Mouse (Mus musculus): ENCODE results near the gene Sbno1. TPM values are rescaled to one million over a fixed set of nuclear protein-coding genes. Genes with fewer than 3 reads are reported as not detected.

Sbno1 gene
- total and polyA plus RNA-seq, 2 experiments from 2014 or later = 35.9 to 71.0 TPM

DNA sequence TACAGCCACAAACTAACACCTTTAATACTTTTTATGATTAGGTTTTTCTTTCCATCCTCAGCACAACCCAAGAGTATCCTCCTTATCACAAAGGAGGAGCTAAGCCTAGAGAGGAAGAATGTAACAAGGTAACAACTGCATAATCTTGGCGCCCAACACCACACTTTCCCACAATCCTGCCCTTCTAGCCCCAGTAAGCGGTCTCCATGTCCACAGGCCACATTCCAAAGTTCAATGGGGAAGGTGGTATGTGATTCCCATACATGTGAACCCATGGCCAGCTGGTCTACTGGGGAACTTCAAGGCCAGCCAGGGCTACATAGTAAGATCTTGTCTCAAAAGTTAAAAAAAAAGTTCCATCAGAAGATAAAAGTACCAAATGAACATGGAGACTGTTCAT is 4.0 kb downstream of the Sbno1 start:
- Histone ChIP-seq H3K4me1 (ENCODE audit: insufficient read depth, low read length) (no peaks in the 10 kb centered on the region), H3K9ac (replicated peaks; ENCODE audit: low read length) (no peak overlapping the region), H3K4me3 (ENCODE audit: low read length) (no peak overlapping the region), H3K4me2 (ENCODE audit: low read depth, low read length) (no peak overlapping the region), H3K9me3 (ENCODE audit: low read length) (no peaks in the 10 kb centered on the region), H3K27me3 (ENCODE audit: insufficient read depth, low read length) (no peaks in the 10 kb centered on the region), H3K27ac (no peak overlapping the region), H3K36me3 (ENCODE audit: insufficient read depth, low read length) (no peaks in the 10 kb centered on the region)
- ATAC-seq (no peak), DNase-seq (ENCODE audit: low spot score) (no peak)
- 92% methylated on average over 2 of the region's 2 CpGs for WGBS
- TF ChIP-seq CTCF (IDR thresholded peaks at IDR 0.05; ENCODE audit: low read depth) = no peak

DNA sequence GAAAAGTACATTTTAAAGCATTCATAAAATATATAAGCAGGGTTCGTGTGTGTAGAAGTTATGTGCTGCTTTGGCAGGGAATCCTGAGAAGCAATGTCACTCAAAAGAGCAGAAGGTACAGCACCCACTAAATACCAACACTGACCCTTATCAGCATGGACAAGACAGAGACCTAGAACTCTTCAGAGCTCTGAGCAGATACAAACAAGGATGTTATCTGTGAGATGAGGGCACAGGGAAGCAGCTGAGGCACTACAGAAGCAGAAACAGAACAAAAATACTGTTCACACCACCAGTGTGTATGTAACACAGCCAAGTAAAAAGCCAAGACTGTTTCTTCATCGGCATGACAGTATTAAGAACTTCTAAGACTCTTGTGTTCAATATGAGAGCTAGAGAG is 6.9 kb downstream of the Sbno1 start:
- no peak for TF ChIP-seq CTCF (IDR thresholded peaks at IDR 0.05; ENCODE audit: low read depth)
- Histone ChIP-seq H3K4me3 (ENCODE audit: low read length) (no peak overlapping the region), H3K4me2 (ENCODE audit: low read depth, low read length) (no peak overlapping the region), H3K27me3 (ENCODE audit: insufficient read depth, low read length) (no peaks in the 10 kb centered on the region), H3K36me3 (ENCODE audit: insufficient read depth, low read length) (no peaks in the 10 kb centered on the region), H3K9ac (replicated peaks; ENCODE audit: low read length) (no peak overlapping the region), H3K4me1 (ENCODE audit: insufficient read depth, low read length) (no peaks in the 10 kb centered on the region), H3K27ac (no peak overlapping the region), H3K9me3 (ENCODE audit: low read length) (no peaks in the 10 kb centered on the region)
- 88% methylated on average over 2 of the region's 2 CpGs for WGBS
- DNase-seq (ENCODE audit: low spot score) (no peak), ATAC-seq (no peak)

- Histone ChIP-seq H3K27ac (no peak overlapping the region), H3K9me3 (ENCODE audit: low read length) (no peaks in the 10 kb centered on the region), H3K4me1 (ENCODE audit: insufficient read depth, low read length) (no peaks in the 10 kb centered on the region), H3K36me3 (ENCODE audit: insufficient read depth, low read length) (peaks cover 35% of the 10 kb centered on the region), H3K4me2 (ENCODE audit: low read depth, low read length) (no peak overlapping the region), H3K27me3 (ENCODE audit: insufficient read depth, low read length) (no peaks in the 10 kb centered on the region), H3K9ac (replicated peaks; ENCODE audit: low read length) (no peak overlapping the region), H3K4me3 (ENCODE audit: low read length) (no peak overlapping the region)
- no peak for ATAC-seq
- WGBS = 92% methylated on average over 5 of the region's 5 CpGs
- no peak for DNase-seq (ENCODE audit: low spot score)
- TF ChIP-seq CTCF (IDR thresholded peaks at IDR 0.05; ENCODE audit: low read depth) = no peak
These were observed 13.6 kb downstream of the Sbno1 start for GRCm38 (mm10) chr5:124412163-124412562.

DNA sequence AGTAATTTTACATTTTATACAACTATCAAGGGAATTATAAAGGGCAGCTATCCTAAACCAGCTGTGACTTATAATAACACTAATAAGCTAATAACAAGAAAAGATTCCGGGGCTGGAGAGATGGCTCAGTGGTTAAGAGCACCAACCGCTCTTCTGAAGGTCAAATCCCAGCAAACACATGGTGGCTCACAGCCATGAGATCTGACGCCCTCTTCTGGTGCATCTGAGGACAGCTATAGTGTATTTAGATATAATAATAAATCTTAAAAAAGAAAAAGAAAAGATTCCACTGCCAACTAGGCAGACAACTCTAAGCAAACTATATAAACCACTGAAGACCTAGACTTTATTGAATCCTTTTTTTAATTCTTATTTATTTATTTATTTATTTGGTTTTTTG is 15.0 kb downstream of the Sbno1 start:
- H3K4me1 ChIP-seq (ENCODE audit: insufficient read depth, low read length) = no peaks in the 10 kb centered on the region
- WGBS = 78% methylated on average over 3 of the region's 3 CpGs
- 0 out of 2 replicates have a peak, but pooled peaks have one; percentile 20 for TF ChIP-seq CTCF (IDR thresholded peaks at IDR 0.05; ENCODE audit: low read depth)
- peaks cover 40% of the 10 kb centered on the region for H3K36me3 ChIP-seq (ENCODE audit: insufficient read depth, low read length)
- no peak overlapping the region for H3K9ac ChIP-seq (replicated peaks; ENCODE audit: low read length)
- no peak overlapping the region for H3K4me3 ChIP-seq (ENCODE audit: low read length)
- no peak for ATAC-seq
- no peaks in the 10 kb centered on the region for H3K9me3 ChIP-seq (ENCODE audit: low read length)
- H3K27ac ChIP-seq = no peak overlapping the region
- H3K4me2 ChIP-seq (ENCODE audit: low read depth, low read length) = no peak overlapping the region
- peak; percentile 10 for DNase-seq (ENCODE audit: low spot score)
- no peaks in the 10 kb centered on the region for H3K27me3 ChIP-seq (ENCODE audit: insufficient read depth, low read length)

GRCm38 (mm10) chr5:124393726-124394125 is 32.1 kb downstream of the Sbno1 start:
- no peaks in the 10 kb centered on the region for H3K27me3 ChIP-seq (ENCODE audit: insufficient read depth, low read length)
- DNase-seq (ENCODE audit: low spot score) (no peak), ATAC-seq (no peak)
- peaks cover 67% of the 10 kb centered on the region for H3K36me3 ChIP-seq (ENCODE audit: insufficient read depth, low read length)
- WGBS = 88% methylated on average over 7 of the region's 7 CpGs
- H3K27ac ChIP-seq = no peak overlapping the region
- H3K9me3 ChIP-seq (ENCODE audit: low read length) = no peaks in the 10 kb centered on the region
- no peak for TF ChIP-seq CTCF (IDR thresholded peaks at IDR 0.05; ENCODE audit: low read depth)
- no peak overlapping the region for H3K4me3 ChIP-seq (ENCODE audit: low read length)
- H3K4me1 ChIP-seq (ENCODE audit: insufficient read depth, low read length) = no peaks in the 10 kb centered on the region
- H3K4me2 ChIP-seq (ENCODE audit: low read depth, low read length) = no peak overlapping the region
- no peak overlapping the region for H3K9ac ChIP-seq (replicated peaks; ENCODE audit: low read length)

DNA sequence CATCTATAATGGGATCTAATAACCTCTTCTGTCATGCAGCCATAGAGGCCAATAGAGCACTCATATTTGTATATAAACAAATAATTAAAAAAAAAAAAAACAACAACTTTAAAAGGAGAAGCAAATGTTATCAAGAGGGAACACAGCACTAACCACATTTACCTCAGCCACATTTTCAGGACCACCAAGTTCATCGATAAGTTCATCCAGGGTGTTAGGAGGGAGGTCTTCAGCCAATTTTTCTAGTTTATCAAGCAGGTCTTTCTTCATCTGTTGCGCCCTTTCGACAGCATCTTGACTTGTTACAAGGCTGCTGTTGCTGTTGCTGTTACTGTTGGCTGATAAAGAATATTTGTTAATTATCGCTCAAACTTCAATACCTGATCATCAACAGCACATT is 33.4 kb downstream of the Sbno1 start:
- no peak overlapping the region for H3K27ac ChIP-seq
- WGBS = 96% methylated on average over 4 of the region's 4 CpGs

GRCm38 (mm10) chr5:124387932-124388331 is 37.9 kb downstream of the Sbno1 start:
- H3K9me3 ChIP-seq (ENCODE audit: low read length) = no peaks in the 10 kb centered on the region
- no peak for ATAC-seq
- no peaks in the 10 kb centered on the region for H3K27me3 ChIP-seq (ENCODE audit: insufficient read depth, low read length)
- WGBS = 67% methylated on average over 5 of the region's 5 CpGs
- no peaks in the 10 kb centered on the region for H3K4me1 ChIP-seq (ENCODE audit: insufficient read depth, low read length)
- H3K4me3 ChIP-seq (ENCODE audit: low read length) = no peak overlapping the region
- no peak overlapping the region for H3K9ac ChIP-seq (replicated peaks; ENCODE audit: low read length)
- peaks cover 65% of the 10 kb centered on the region for H3K36me3 ChIP-seq (ENCODE audit: insufficient read depth, low read length)
- peak; percentile 63 for TF ChIP-seq CTCF (IDR thresholded peaks at IDR 0.05; ENCODE audit: low read depth)
- no peak overlapping the region for H3K27ac ChIP-seq
- H3K4me2 ChIP-seq (ENCODE audit: low read depth, low read length) = no peak overlapping the region
- DNase-seq (ENCODE audit: low spot score) = peak; percentile 46

More for the DNA sequence above, 33.4 kb downstream of the Sbno1 start:
- Histone ChIP-seq H3K4me1 (ENCODE audit: insufficient read depth, low read length) (no peaks in the 10 kb centered on the region), H3K4me2 (ENCODE audit: low read depth, low read length) (no peak overlapping the region), H3K27me3 (ENCODE audit: insufficient read depth, low read length) (no peaks in the 10 kb centered on the region), H3K9me3 (ENCODE audit: low read length) (no peaks in the 10 kb centered on the region), H3K9ac (replicated peaks; ENCODE audit: low read length) (no peak overlapping the region), H3K4me3 (ENCODE audit: low read length) (no peak overlapping the region), H3K36me3 (ENCODE audit: insufficient read depth, low read length) (peaks cover 69% of the 10 kb centered on the region)
- no peak for TF ChIP-seq CTCF (IDR thresholded peaks at IDR 0.05; ENCODE audit: low read depth)
- DNase-seq (ENCODE audit: low spot score) (no peak), ATAC-seq (no peak)
